Mouse (Mus musculus): ENCODE results near the gene Tmem147. TPM values are rescaled to one million over a fixed set of nuclear protein-coding genes. Genes with fewer than 3 reads are reported as not detected.
"Not testable (repeated sequence)": the region's sequence is repeated elsewhere in the genome, so short reads cannot be mapped to it uniquely, and the experiment has no call there.

The Tmem147 gene
- polyA plus RNA-seq, 1 experiment = 80.3 TPM

DNA sequence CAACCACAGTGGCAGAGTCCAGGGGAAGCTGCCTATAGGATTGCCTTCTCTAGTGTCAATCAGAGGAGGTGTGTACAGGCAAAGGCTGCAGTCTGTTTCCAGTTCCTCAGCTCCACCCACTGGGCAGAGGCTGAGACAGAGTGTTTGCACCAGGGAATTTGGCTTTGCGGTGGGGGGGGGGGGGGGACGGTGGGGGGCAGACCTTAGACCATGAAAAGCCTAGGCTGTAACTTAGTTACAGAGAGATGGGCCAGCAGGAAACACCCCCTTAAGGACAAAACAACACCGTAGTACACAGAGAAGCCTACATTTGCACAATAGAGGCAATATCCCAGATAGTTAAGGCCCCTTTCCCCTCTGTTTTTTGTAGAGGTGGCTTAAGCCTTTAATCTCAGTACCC, 27.7 kb upstream of the Tmem147 start:
- Histone ChIP-seq H3K27ac (ENCODE audit: insufficient read depth, low read depth, low read length) (no peak overlapping the region), H3K4me3 (ENCODE audit: insufficient read depth, low read length) (no peak overlapping the region), H3K4me1 (ENCODE audit: control insufficient read depth, insufficient read depth, low read length) (peaks cover 19% of the 10 kb centered on the region)
- no peak for TF ChIP-seq POLR2A (IDR thresholded peaks at IDR 0.05; ENCODE audit: borderline replicate concordance, low read depth, low read length)
- no peak for TF ChIP-seq CTCF (IDR thresholded peaks at IDR 0.05; ENCODE audit: low read depth, low read length)

DNA sequence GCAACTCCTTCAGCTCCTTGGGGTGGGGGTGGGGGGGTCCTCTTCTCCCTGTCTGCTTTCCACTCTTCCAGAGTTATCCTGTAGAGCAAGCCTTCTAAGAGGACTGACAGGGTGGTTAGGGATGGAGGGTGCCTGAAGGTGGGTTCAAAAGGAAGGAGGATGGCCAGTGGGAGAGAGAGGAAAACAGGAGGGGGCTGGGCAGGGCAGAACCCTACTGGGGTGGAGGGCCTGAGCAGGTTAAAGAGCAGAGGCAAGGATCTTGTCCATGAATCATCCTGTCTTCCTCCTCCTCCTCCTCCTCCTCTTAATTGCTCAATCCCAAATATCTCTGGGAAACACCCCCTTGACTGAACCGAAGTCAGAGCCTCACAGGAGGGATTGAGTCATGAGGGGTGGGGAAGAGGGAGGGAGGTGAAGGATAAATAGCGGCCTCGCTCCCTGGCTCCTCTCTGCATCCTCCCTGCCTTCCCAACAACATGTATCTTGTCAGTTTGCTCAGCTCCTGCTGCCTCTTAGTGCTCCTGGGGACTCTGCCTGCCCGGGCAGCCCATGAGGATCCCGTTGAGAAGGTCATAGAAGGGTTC, 21.8 kb upstream of the Tmem147 start, which contains the start of gene Sbsn:
Gene Sbsn (plus strand): TSS at position 386 of the 584 bp plus-strand sequence.
- TF ChIP-seq POLR2A (IDR thresholded peaks at IDR 0.05; ENCODE audit: borderline replicate concordance, low read depth, low read length) = no peak
- no peak; the same call in 1 of the 2 replicates for TF ChIP-seq CTCF (IDR thresholded peaks at IDR 0.05; ENCODE audit: low read depth, low read length)
- Histone ChIP-seq H3K4me3 (ENCODE audit: insufficient read depth, low read length) (no peak within 1 kb of the TSS), H3K27ac (ENCODE audit: insufficient read depth, low read depth, low read length) (no peak within 1 kb of the TSS), H3K4me1 (ENCODE audit: control insufficient read depth, insufficient read depth, low read length) (peaks cover 19% of the 10 kb centered on the region)

DNA sequence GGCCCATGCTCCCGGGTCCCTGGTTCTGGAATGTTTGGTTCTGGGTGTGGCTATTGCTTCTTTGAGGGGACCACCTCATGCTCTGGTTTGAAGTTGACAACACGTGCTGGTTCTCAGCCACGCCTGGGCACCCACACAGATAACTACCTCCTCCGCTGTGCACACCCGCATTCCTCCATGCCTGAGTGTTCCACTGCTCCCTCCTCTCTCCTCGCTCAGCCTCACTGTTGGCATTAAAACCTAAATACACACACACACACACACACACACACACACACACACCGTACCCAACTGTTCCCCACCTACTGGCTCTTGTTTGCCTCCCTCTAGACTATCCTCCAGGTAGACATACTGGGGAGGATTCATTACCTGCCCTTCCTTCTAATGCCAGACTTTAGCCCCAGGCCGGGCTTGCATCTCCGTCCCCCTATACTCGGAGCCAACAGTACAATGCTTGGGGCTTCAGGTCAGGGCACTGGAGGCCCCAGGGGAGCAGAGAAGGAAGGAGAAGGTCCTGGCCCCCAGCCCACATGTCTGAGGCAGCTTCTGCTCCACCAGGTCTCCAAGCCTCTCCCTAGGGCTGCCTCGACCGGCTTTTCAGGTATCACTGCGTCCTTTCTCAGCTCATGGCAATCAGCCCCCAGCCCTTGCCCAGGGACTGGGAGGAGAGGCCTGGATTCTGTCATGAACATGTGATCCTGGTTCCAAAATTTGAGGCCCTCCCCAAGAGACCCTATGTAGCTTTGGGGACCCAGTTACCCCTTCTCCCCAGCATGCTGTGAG, 20.7 kb upstream of the Tmem147 start:
- H3K4me3 ChIP-seq (ENCODE audit: insufficient read depth, low read length) = no peak overlapping the region
- no peak overlapping the region for H3K27ac ChIP-seq (ENCODE audit: insufficient read depth, low read depth, low read length)
- peaks cover 19% of the 10 kb centered on the region for H3K4me1 ChIP-seq (ENCODE audit: control insufficient read depth, insufficient read depth, low read length)
- no peak for TF ChIP-seq POLR2A (IDR thresholded peaks at IDR 0.05; ENCODE audit: borderline replicate concordance, low read depth, low read length)
- TF ChIP-seq CTCF (IDR thresholded peaks at IDR 0.05; ENCODE audit: low read depth, low read length) = no peak

- TF ChIP-seq CTCF (IDR thresholded peaks at IDR 0.05; ENCODE audit: low read depth, low read length) = no peak
- TF ChIP-seq POLR2A (IDR thresholded peaks at IDR 0.05; ENCODE audit: borderline replicate concordance, low read depth, low read length) = no peak
- Histone ChIP-seq H3K4me1 (ENCODE audit: control insufficient read depth, insufficient read depth, low read length) (peaks cover 19% of the 10 kb centered on the region), H3K27ac (ENCODE audit: insufficient read depth, low read depth, low read length) (no peak overlapping the region), H3K4me3 (ENCODE audit: insufficient read depth, low read length) (no peak overlapping the region)
Measured at GRCm38 (mm10) chr7:30747525-30748204, 18.3 kb upstream of the Tmem147 start.

DNA sequence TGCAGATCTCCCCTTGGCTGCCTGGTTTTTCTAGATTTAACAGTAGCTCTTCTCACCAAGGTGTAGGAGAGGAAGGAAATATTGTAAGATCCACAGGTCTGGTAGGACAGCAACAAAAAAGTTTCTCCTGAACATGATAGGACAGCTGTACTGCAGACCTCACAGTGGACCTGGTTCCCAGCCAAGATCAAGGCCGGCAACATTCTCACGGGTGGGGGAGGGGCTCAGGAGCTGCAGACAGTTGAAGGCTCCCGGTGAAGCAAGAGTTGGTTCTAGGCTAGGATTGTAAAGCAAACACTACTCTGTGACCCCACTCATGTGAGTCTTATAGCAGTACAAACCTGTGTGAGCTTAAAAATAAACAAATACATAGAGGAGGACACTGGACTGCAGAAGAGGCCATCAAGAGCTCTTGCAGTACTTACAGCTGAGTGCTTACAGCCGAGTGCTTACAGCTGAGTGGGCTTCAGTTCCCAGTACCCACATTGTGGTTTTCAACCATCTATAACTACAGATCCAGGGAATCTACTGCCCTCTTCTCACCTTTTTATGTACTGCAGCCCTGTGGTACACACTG, 14.8 kb upstream of the Tmem147 start:
- peaks cover 7% of the 10 kb centered on the region for H3K4me1 ChIP-seq (ENCODE audit: control insufficient read depth, insufficient read depth, low read length)
- no peak for TF ChIP-seq CTCF (IDR thresholded peaks at IDR 0.05; ENCODE audit: low read depth, low read length)
- TF ChIP-seq POLR2A (IDR thresholded peaks at IDR 0.05; ENCODE audit: borderline replicate concordance, low read depth, low read length) = no peak
- H3K27ac ChIP-seq (ENCODE audit: insufficient read depth, low read depth, low read length) = no peak overlapping the region
- H3K4me3 ChIP-seq (ENCODE audit: insufficient read depth, low read length) = no peak overlapping the region

GRCm38 (mm10) chr7:30743617-30744016, 14.3 kb upstream of the Tmem147 start, which contains the start of gene Gapdhs:
TSS of gene Gapdhs (minus strand) at chr7:30743681.
- H3K4me3 ChIP-seq (ENCODE audit: insufficient read depth, low read length); H3K27ac ChIP-seq (ENCODE audit: insufficient read depth, low read depth, low read length); H3K4me1 ChIP-seq (ENCODE audit: control insufficient read depth, insufficient read depth, low read length): not testable (repeated sequence)

DNA sequence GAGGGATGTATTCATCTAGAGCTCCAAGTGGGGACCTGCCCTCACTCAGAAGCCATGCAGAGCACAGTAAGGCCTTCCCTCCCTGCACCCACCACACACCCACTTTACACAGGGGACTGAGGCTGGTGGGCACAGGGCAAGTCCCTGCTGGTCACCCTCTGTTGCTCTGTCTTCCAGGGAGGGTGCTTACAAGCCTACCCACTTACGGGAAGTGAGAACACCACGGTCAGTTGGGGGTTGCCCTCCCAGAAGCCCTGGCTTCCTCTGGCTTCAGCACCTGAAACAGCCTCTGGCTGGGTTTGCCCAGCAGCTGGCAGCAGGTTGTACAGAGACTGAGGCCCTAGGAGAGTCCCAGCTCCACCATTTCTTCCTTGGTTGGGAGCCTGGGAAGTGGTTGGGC, 13.2 kb upstream of the Tmem147 start:
- not testable (repeated sequence) for H3K4me1 ChIP-seq (ENCODE audit: control insufficient read depth, insufficient read depth, low read length); H3K27ac ChIP-seq (ENCODE audit: insufficient read depth, low read depth, low read length); H3K4me3 ChIP-seq (ENCODE audit: insufficient read depth, low read length)

GRCm38 (mm10) chr7:30736211-30736610, 6.9 kb upstream of the Tmem147 start:
- no peaks in the 10 kb centered on the region for H3K4me1 ChIP-seq (ENCODE audit: control insufficient read depth, insufficient read depth, low read length)
- no peak overlapping the region for H3K4me3 ChIP-seq (ENCODE audit: insufficient read depth, low read length)
- no peak overlapping the region for H3K27ac ChIP-seq (ENCODE audit: insufficient read depth, low read depth, low read length)
- TF ChIP-seq POLR2A (IDR thresholded peaks at IDR 0.05; ENCODE audit: borderline replicate concordance, low read depth, low read length) = no peak
- TF ChIP-seq CTCF (IDR thresholded peaks at IDR 0.05; ENCODE audit: low read depth, low read length) = no peak

DNA sequence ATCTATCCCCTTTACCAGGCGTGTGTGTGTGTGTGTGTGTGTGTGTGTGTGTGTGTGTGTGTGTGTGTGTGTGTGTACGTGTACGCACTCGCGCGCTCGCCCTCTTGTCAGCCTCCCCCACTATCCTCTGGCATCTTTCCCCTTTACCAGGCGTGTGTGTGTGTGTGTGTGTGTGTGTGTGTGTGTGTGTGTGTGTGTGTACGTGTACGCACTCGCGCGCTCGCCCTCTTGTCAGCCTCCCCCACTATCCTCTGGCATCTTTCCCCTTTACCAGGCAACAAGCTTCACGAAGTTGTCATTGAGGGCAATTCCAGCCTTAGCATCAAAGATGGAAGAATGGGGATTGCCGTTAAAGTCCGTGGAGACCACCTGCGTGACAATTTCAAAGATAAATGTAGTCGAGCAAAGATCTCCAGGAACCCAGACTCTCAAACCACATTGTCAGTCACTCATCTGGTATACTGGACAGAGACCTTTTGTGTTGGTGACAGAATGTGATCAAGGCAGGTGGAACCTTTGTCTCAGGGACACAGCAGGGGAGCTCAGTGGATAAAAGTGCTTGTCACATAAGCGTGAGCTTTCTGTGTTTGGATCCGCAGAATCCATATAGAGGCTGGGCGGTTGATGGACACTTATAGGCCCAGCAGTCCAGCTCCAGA, 853 bp upstream of the Tmem147 start:
- Histone ChIP-seq H3K4me3 (ENCODE audit: insufficient read depth, low read length) (peak overlapping the region; percentile 87), H3K4me1 (ENCODE audit: control insufficient read depth, insufficient read depth, low read length) (peaks cover 13% of the 10 kb centered on the region)
- not testable (repeated sequence) for H3K27ac ChIP-seq (ENCODE audit: insufficient read depth, low read depth, low read length)

Measured in bone marrow macrophage, adult 2 months (primary cell).